Mouse (Mus musculus): ENCODE data around the gene N4bp2l1.
"Not testable (repeated sequence)": the region's sequence is repeated elsewhere in the genome, so short reads cannot be mapped to it uniquely, and the experiment has no call there.

The N4bp2l1 gene

GRCm38 (mm10) chr5:150597088-150597487 is at the start of gene N4bp2l1:
N4bp2l1 (minus strand) TSS chr5:150597188.
- no peak for DNase-seq

DNA sequence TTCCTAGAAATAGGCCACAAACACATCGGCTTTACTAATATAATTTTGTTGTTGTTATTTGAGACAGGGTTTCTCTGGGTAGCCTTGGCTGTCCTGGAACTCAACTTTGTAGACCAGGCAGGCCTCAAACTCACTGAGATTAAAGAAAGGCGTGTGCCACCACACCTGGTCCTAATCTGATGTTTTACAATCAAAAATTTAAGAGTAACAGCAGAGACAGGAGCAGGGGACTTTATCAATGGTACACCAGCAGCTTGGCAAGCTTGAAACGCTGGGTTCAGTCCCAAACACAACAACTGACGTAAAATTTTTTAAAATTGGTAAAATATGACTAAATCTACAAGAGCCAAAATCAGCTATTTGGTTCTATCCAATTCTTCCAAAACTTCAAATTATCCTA is 47.9 kb upstream of the N4bp2l1 start:
- no peak for DNase-seq

- DNase-seq, result not testable (repeated sequence)
These were observed 46.4 kb upstream of the N4bp2l1 start for GRCm38 (mm10) chr5:150643390-150643789.

GRCm38 (mm10) chr5:150641440-150641839 is 44.5 kb upstream of the N4bp2l1 start:
- no peak for DNase-seq

DNA sequence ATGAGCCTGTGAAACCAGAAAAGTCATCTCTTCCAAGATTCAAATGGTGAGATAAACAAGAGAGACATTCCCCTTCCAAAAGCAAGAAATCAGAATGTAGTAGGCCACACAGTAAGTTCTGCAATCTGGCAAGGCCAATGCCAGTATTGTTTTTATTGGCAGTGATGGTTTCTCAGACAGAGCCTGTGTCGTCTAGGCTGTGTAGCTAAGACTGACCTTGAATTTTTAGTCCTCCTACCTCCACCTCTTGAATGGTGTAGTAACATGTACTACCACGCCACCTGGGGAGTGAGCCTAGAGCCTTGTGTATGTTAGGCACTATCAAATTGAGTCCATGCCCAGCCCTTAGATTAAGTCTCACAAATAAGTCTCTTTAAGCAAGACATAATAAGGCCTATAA is 32.7 kb upstream of the N4bp2l1 start:
- no peak for DNase-seq

DNA sequence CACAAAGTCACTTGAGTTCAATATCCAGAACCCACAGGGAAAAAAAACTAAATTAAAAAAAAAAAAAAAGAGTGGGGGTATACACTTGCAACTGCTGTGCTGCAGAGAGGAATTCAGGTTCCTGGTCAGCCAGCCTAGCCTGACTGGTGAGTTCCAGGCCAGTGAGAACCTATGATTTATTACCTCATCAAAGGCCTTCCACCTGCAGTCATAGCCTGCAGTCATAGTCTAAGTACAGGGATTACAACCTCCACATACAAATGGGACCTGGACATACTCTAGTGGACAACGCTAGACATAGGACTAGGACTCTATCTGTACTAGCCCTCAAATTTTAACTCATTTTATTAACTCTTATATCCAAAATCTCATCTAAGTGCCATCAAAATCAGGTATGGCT is 32.3 kb upstream of the N4bp2l1 start:
- no peak for DNase-seq

- DNase-seq, result peak; percentile 22
These were observed 28.5 kb upstream of the N4bp2l1 start for GRCm38 (mm10) chr5:150625528-150625927.

- DNase-seq, result no peak
These were observed 25.8 kb upstream of the N4bp2l1 start for GRCm38 (mm10) chr5:150622792-150623191.

GRCm38 (mm10) chr5:150621592-150621991 is 24.6 kb upstream of the N4bp2l1 start:
- no peak for DNase-seq

DNA sequence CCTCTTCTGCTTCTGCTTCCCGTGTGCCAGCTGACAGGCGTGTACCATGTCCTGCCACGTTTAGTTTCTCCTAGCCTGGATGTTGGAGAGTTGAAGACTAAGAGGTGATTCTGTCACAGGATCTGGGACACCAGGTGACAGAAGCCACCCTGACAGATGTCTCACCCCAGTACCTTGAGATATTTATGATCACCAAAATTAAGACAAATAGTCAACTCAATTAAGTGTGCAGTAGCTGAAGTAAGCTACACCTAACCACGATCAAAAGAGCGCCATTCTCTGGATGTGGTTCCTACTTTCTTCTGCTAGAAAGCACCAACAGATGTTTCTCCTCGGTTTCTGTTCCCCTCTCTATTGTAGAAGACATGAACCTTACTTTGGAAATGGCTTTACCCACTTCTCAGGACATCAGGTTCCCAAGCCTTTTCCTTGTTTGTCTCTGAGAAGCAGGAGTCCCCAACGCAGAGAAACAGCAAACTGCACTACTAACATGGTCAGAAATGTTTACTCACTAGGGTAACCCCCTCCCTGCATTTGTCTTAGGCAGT is 23.7 kb upstream of the N4bp2l1 start:
- no peak for DNase-seq

DNA sequence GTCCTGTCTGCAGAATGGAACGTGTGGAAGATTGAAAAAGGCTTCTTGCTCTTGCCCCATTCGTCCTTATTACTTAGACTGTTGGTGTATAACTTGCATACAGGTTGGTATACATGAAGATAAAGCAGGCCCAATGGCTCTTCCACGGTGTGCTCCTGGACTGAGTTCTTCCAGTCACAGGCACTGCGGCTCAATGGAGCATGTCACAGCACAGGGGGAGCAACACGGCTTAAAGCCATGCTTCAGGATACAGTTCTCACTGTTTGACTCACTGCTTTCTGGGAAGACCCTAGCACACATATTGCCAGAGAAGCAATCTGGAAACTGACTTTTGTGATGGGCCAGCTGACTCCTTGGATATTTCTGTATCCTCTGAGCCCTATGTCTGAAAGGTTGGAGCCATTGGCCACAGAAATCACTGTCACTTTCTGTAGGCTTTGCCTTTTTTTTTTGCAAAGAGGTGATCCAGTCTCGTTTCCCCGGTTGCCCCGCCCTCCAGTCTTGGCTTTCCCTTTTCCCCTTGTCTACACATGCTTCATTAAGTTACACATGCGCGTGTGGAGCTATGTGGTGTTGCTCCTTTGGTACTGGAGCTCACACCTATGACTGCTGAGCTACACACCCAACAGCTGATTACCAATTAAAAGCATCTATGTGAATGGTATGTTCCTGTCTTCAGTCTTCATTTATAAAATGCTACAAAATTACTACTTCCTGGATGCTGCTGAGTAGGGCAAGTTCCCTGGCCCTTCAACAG is 21.8 kb upstream of the N4bp2l1 start:
- DNase-seq, result no peak

DNA sequence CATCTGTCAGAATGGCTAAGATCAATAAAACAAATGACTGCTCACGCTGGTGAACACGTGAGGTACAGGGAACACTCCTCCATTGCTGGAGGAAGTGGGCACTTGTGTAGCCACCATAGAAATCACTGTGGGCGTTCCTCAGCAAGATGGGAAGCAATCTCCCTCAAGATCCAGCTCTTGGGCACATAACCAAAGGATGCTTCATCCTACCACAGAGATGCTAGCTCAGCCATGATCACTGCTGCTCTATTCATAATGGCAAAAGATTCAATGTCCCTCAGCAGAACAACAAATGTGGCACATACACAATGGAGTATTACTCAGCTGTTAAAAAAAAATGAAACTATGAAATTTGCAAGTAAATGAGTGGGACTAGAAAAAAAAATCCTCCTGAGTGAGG is 19.7 kb upstream of the N4bp2l1 start:
- no peak for DNase-seq

DNA sequence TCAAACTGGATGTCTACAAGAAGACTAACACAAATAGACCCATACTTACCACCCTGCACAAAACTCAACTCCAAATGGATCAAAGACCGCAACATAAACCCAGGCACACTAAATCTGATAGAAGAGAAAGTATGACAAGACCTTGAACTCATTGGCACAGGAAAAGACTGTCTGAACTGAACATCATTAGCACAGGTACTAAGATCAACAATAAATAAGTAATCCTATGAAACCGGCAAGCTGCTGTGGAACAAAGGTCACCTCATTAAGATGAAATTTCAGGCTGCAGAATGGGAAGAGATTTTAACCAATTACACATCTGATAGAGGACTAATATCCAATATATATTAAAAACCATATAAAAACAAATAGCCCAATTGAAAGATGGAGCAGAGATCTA is 19.2 kb upstream of the N4bp2l1 start:
- DNase-seq, result no peak

GRCm38 (mm10) chr5:150614054-150614453 is 17.1 kb upstream of the N4bp2l1 start:
- DNase-seq, result no peak

GRCm38 (mm10) chr5:150611697-150612096 is 14.7 kb upstream of the N4bp2l1 start:
- DNase-seq, result no peak

GRCm38 (mm10) chr5:150611136-150611535 is 14.1 kb upstream of the N4bp2l1 start:
- no peak for DNase-seq

DNA sequence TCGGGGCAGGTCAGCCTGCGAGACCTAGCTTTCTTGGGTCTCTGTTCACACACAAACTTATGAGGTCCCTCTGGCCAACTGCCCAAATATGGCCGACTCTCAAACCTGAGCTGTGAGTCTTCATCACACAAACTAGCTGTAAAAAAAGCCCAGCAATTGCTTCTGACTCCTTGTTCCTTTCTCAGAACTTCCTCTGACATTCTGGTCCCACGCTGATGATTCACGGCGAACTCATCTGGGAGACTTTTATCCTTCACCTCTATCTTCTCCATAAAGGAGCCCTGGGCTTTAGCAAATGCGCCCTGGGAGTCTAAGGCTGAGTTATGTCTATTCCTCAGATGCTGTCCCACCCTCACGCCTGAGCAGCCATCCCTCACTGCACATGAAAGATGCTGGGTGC is 10.6 kb upstream of the N4bp2l1 start:
- no peak for DNase-seq

GRCm38 (mm10) chr5:150606131-150606530 is 9.1 kb upstream of the N4bp2l1 start:
- no peak for DNase-seq

GRCm38 (mm10) chr5:150601441-150602230 is 4.6 kb upstream of the N4bp2l1 start:
- DNase-seq, result no peak

GRCm38 (mm10) chr5:150600554-150601440 is 3.8 kb upstream of the N4bp2l1 start:
- no peak for DNase-seq

GRCm38 (mm10) chr5:150599301-150600294 is 2.6 kb upstream of the N4bp2l1 start:
- no peak for DNase-seq

All from layer of hippocampus, adult 9-11 months (tissue).